Mouse (Mus musculus): ENCODE results near the gene Skp1a. TPM values are rescaled to one million over a fixed set of nuclear protein-coding genes. Genes with fewer than 3 reads are reported as not detected.
A peak's percentile ranks its signal among the peaks of the same experiment; 100 is the strongest.

Skp1a gene
- total RNA-seq, 2 experiments from 2014 or later, result 255 to 270 TPM

DNA sequence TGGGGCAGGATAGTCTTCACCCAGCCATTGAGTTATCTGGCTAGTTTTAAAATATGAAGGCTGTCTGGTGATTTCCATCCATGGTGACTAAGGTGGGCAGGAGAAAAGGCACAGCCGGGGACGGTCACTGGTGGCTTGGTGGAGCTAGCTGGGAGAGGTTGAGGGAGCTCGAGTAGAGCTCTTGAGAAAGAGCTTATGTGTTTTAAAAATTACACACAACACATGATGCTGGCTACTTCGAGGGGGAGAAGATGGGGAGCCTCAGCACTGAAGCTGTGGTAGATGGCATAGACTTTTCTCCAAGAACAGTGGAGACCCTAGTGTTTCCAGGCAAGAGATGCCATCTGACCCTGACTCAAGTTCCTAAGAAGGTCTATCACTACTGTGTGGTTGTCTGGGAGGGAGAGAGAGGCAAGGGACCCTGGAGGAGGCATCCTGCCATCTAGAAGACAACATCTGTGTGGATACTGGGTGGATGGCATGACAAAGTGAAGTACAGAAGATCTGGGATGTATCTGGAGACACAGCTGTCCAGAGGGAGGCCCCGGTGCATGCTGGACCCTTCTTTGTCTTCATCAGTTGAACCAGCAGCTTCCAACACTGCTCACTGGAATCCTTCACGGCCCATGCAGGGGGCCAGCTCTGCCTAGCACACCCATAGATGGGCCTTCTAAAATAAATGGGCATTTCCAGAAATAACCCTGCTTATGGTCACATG, 45.8 kb downstream of the Skp1a start:
- no peak for DNase-seq

GRCm38 (mm10) chr11:52278164-52278563, 46.4 kb downstream of the Skp1a start:
- DNase-seq, result no peak

DNA sequence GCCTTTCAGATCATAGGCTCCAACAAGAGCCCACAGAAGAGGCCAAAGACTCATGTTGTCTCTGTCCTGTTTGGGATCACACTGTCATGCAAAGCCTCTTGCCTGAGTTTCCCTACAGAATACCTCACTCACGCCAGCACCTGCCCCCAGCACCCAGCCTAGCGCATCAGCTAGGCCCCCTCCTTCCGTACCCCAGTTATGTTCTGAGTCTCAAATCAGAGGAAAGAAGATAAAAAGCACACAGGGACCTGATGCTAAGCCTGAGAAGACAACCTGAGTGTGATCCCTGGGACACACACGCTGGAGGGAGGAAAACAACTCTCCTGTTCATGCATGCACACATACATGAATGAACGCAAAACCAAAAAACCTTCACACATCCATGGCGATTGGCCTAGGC, 47.2 kb downstream of the Skp1a start:
- no peak for DNase-seq

DNA sequence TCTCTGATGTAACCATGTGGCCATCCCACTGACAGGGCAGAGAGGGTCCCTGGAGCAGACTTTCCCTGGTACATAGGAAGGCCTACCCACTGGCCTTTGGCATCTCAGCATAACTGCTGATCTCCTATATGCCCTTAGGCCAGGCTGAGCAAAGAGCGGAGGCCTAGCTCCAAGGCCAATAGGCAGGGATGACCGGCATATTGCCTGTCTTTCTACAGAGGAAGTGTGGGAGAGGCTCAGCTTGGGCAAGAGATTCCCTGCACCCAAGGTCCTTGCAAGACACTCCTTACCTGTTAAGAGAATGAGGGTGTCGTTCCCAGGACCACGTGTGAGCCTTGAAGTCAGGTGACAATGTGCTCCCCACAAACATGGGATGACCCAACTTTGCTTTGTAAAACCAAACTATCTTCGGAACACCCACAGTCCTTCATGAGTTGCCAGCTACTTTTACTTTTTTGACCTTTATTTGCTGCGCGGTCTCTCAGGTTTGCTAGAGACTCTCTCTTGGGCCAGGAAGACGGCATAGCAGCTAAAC, 47.9 kb downstream of the Skp1a start:
- no peak for DNase-seq

DNA sequence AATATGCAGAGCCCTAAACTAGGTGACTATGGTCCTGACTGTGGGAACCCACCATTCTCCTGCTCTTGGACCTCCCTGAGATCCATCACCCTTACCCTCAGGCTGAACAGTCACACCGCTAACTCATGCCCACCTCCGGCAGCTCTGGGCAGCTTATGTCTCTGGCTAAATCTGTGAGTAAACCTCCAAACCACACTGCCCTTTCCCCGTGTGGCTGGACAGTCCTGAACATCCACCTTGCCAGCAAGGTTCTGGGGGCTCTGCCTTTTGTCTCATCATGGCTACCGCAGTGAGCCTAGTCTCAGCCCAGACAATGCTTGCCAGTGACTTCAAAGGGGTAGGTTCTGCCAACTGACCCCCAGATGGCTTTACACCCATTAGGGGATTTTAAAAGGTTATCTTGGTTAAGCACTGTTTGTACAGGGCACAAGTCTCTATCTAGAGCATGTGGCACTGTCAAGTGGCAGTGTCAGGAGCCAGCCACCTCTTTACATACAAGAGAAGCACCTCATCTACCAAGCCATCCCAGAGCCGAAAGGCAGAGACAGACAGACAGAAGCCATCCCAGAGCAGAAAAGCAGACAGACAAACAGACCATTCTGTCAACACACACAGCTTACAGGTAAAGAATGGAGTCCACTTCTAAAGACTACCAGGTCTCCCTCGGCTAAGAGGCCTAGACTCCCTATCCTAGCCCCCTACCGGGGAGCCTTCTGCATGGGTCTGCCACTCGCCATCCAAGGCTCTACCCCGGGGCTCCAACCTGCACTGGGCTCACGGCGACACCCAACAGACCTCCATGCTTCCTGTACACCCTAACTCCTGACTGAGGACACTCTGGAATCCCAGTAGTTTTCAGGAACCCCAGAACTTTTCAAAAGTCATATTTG, 49.0 kb downstream of the Skp1a start:
- DNase-seq, result no peak

DNA sequence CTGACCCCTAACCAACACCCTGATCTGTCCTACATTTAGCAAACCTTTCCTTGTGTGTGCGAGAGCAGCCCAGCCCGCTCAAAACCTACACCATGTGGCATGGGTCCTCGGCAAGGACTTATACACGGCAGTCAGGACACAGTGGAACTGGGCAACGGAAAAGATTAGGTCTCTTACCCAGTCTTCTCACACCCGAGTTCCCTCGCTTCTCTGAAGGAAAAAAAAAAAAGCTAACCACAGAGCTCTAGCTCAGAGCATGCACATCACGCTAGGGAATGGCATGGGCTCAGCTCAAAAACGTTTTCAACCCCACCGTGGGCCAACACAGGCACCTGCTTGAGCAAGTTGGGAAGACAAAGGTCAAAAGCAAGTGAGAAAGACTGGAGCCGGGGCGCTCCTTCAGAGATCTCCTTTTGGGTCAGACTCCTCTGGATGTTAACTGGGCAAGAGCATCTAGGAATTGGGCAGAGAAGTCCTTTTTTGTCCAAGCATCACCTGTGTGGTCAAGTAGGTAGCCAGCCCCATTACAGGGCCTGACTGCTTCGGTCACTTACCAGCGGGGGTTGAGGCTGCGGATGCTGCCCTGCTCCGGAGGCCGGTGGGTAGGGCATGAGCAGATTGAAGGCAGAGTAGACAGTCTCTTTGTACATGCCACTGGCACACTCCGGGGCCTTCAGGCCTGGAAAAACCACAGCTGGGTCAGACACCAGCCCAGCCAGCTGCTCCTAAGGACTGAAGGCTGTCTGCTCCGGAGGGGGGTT, 50.0 kb downstream of the Skp1a start:
- DNase-seq, result no peak

GRCm38 (mm10) chr11:52282420-52282773, 50.6 kb downstream of the Skp1a start:
- DNase-seq, result no peak

DNA sequence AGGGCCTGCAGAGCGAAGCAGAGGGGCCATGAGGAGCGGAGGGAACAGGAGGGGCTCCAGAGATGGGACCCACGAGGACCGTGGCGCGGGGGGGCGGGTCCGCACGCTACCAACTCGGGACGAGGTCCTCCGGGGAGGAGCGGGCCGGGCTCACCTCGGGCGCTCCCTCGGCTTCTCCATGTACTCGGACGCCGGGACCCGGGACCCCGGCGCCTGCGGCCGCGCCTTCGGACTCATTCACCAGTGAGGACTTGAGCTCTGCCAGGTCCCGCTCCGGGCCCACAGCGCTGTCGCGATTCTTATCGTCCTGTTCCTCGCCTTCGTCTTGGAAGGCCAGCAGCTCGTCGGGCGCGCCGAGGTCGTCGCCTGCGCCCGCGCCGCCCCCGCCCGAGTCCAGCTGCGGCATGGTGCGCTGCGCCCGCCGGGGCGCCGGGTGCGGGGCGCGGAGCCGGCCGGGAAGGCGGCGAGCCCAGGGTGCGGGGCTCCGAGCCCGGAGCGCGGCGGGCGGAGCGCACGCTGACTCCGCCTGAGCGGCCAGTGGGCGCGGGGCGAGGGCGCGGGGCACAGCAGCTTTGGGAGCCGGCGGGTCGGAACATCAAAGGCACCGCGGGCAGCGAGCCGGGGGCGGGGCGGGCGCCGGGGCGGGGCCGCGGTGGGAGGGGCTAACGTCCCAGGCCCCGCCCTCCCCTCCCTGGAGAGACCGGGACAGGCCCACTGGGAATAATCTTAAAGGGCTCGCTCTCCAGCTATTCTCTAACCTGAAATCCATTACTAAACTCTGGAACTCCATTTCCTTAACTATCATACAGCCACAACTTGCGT, 51.2 kb downstream of the Skp1a start, which contains the start of gene Tcf7:
Gene Tcf7, minus strand, starts transcription at position 241 of the 822 bp plus-strand sequence.
- peak; percentile 69 for DNase-seq

DNA sequence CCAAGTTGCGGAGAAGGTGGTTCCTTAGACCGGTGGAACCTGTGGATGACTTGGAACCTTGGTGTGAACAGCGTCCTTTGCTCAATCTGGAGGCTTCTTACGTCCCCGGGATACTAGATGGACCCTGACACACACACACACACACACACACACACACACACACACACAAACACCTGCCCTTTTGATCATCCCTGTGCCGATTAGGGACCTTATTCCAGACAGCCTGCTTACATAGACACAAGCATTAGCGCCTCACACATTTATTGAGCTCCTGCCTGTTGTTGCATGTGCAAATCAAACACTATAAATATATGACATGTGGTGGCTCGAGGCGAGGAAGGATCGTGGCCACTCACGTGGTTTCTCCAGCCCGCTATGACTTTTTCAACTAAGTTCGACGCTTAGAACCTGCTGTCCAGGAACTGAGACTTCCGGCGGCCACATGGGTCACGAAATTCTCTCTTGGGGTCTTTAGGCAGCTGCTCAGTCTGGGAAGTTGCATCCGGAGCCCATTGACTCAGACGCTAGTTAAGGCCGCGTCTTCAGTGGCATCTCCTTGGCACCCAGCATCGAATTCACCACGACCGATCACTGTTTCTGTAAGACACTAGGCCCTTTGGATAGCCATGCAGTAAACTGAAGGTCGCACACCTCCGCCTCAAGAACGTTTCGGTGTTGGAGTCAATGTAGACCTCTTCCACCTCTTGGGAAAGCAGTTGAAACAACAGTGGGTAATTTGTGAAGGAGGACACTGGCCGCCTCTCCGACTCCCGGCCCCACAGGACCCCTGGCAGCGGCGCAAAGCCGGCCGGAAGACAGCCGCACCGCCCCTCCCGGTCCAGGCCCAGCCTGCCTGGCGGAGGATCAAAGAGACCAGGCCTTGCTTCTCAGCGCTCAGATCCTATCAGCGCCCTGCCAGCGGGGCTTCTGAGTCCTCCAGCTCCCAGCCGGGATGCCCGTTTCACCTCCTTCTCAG, 52.1 kb downstream of the Skp1a start:
- DNase-seq, result peak; percentile 53

- no peak for DNase-seq
Observed at GRCm38 (mm10) chr11:52286301-52286957, 54.6 kb downstream of the Skp1a start.

GRCm38 (mm10) chr11:52286958-52287305, 55.1 kb downstream of the Skp1a start:
- DNase-seq, result no peak

DNA sequence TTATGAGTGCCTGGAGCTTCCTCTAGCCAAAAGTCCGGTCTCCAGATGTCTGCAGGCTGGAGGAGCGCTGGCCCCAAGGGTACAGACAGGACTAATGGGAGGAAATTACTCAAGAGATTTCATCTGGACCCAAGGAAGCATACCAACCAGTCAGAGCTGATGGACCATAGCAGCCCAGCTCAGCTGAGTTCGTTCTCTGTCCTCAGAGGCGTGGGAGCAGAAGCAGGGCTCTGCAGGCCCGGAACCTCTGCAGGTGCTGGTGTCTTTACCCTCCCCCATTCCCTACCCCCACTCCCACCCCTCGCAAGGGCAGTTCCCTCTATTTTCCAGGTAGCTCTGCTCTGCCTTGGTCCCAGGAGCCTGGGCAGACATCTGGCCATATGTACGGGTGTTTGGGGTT, 60.6 kb downstream of the Skp1a start:
- DNase-seq, result no peak

DNA sequence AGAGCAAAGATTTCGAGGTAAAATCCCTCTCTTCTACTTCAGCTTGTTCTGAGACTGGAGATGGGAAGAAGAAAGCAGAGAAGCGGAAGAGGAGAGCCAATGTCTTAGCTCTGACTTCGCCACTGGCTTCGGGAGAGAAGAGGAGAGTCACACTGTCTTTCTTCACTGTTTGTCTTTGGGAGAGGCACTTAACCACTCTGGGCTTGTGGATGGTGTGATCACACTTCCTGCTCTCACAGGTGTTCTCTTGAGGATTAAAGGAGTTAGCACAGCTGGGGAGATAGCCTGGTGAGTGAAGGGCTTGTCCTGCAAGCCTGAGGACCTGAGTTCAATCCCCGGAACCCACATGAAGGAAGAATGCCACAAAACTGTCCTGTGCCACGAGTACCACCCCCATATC, 61.1 kb downstream of the Skp1a start:
- no peak for DNase-seq

DNA sequence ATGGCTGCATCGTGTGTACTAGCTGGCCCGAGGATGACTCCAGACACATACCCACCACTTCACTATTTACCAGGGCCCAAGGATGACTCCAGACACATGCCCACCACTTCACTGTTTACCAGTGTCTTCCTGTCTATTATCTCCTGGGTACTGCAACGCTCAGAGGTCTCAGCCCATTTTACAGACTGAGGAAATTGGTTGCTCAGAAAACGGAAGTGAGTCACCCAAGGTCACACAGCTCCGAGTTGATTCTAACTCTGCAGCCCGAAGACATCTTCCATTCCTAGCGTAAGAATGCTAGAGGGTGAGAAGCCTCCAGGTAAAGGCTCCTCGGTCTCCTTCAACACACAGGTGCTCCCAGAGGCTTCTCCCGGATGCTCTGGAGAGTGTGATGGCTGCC, 62.3 kb downstream of the Skp1a start:
- no peak for DNase-seq

Other genes with a start within 250 kb of the Skp1a start
- gene Ube2b, start 231.2 kb upstream of the Skp1a start, total RNA-seq (2021), result 100 to 1,000 TPM; 347 to 366 TPM
- 1 to 10 TPM; 2.0 to 2.4 TPM for gene Cdkl3, start 227.8 kb upstream of the Skp1a start, total RNA-seq (2021)
- gene Ppp2ca, start 133.3 kb upstream of the Skp1a start, total RNA-seq (2021), result 10 to 100 TPM; 39.0 to 39.8 TPM
- gene Olfr1373, start 86.5 kb upstream of the Skp1a start, total RNA-seq (2021), result not detected
- gene Olfr1371, start 18.0 kb upstream of the Skp1a start, total RNA-seq (2021), result not detected
- 1 to 10 TPM in 1 of 2 experiments, under 1 TPM in 1; 0.36 to 1.0 TPM for gene Tcf7, start 51.0 kb downstream of the Skp1a start, total RNA-seq (2021)
- gene Vdac1, start 128.9 kb downstream of the Skp1a start, total RNA-seq (2021), result 1,000 to 10,000 TPM; 1,373 to 1,455 TPM
- gene 9530068E07Rik, start 164.4 kb downstream of the Skp1a start, total RNA-seq (2021), result 10 to 100 TPM; 42.4 to 47.6 TPM

Measured in gastrocnemius, postnatal 25 days (tissue).